Mouse (Mus musculus) olfactory bulb, adult 2 months (tissue): Measurements from ENCODE around the gene Nupr1l.
"Not testable (repeated sequence)": the region's sequence is repeated elsewhere in the genome, so short reads cannot be mapped to it uniquely, and the experiment has no call there.

Experiments
- CTCF ChIP-seq: fragments of 200-500 bp; IDR thresholded peaks from 2 replicates; pipeline ENCODE4 v1.5.1; 2012; ENCODE audit warnings: low read depth, mild to moderate bottlenecking, low read length, moderate library complexity; ENCODE audit not compliant: insufficient read depth
- POLR2A ChIP-seq: fragments of 200-500 bp; IDR thresholded peaks from 2 replicates; pipeline ENCODE4 v1.6.1; 2012; ENCODE audit warnings: mild to moderate bottlenecking, low read depth, low read length, moderate library complexity; ENCODE audit not compliant: insufficient read depth

- not testable (repeated sequence) for TF ChIP-seq POLR2A, CTCF
Measured at GRCm38 (mm10) chr5:129915491-129915890, 7.2 kb downstream of the Nupr1l start.
